Comparison of ENCODE assay signal across 51 mouse cellular contexts in genomic region chr8:122390758-122391157, GRCm38 (mm10). TPM values are rescaled to one million over a fixed set of nuclear protein-coding genes. Genes with fewer than 3 reads are reported as not detected.
"Had no signal": no experiment of that assay in that cellular context is flagged by ENCODE, and none has a peak within 500 bp of the region (broad histone marks: within the 10 kb centered on the region; RNA-seq: fewer than 3 reads in every experiment).

No protein-coding gene starts in this region.

- H3K4me2 ChIP-seq: heart, embryonic 11.5 days; heart, embryonic 12.5 days; heart, embryonic 13.5 days; heart, embryonic 15.5 days; hindbrain, embryonic 12.5 days; hindbrain, embryonic 13.5 days; hindbrain, embryonic 14.5 days; hindbrain, embryonic 15.5 days; intestine, embryonic 15.5 days; kidney, embryonic 15.5 days had no signal

- H3K9ac ChIP-seq: heart, embryonic 12.5 days; heart, embryonic 13.5 days; heart, embryonic 15.5 days; hindbrain, embryonic 12.5 days; hindbrain, embryonic 13.5 days; hindbrain, embryonic 14.5 days; hindbrain, embryonic 15.5 days; intestine, embryonic 15.5 days; kidney, embryonic 15.5 days had no signal

- H3K9me3 ChIP-seq: heart, embryonic 10.5 days; heart, embryonic 15.5 days; hindbrain, embryonic 12.5 days; hindbrain, embryonic 13.5 days; hindbrain, embryonic 15.5 days; intestine, embryonic 15.5 days; kidney, embryonic 15.5 days had no signal

- ATAC-seq: hindbrain, embryonic 16.5 days; hindbrain, postnatal 0 days; inflammation-experienced regulatory T-cells, adult 6 months; intestine, embryonic 15.5 days; intestine, embryonic 16.5 days; intestine, postnatal 0 days had no signal

- DNase-seq: heart, postnatal 10 days; heart, postnatal 14 days; heart, postnatal 36 days; heart, postnatal 4 days; kidney, adult 11 months; kidney, adult 18-20 months; kidney, adult 2 months; kidney, adult 8-10 months; kidney, adult 9 months; kidney, postnatal 10 days; kidney, postnatal 14 days; kidney, postnatal 25 days; kidney, postnatal 36 days; kidney, postnatal 4 days; layer of hippocampus, adult 9-11 months; layer of hippocampus, postnatal 36 days had no signal

- H3K27me3 ChIP-seq: heart, embryonic 12.5 days; heart, embryonic 13.5 days; heart, embryonic 15.5 days; hindbrain, embryonic 12.5 days; hindbrain, embryonic 13.5 days; hindbrain, embryonic 15.5 days; intestine, embryonic 15.5 days; kidney, embryonic 15.5 days had no signal

- H3K4me1 ChIP-seq: heart, embryonic 10.5 days; heart, embryonic 12.5 days; heart, embryonic 13.5 days; heart, embryonic 15.5 days; hindbrain, embryonic 10.5 days; hindbrain, embryonic 12.5 days; hindbrain, embryonic 13.5 days; hindbrain, embryonic 15.5 days; intestine, embryonic 15.5 days; kidney, embryonic 15.5 days had no signal

- H3K4me3 ChIP-seq: heart, embryonic 10.5 days; heart, embryonic 12.5 days; heart, embryonic 13.5 days; heart, embryonic 15.5 days; hindbrain, embryonic 10.5 days; hindbrain, embryonic 12.5 days; hindbrain, embryonic 13.5 days; hindbrain, embryonic 15.5 days; intestine, embryonic 15.5 days; kidney, embryonic 15.5 days; layer of hippocampus, adult 2 months had no signal

- H3K27ac ChIP-seq: heart, embryonic 10.5 days; heart, embryonic 13.5 days; heart, embryonic 15.5 days; hindbrain, embryonic 10.5 days; hindbrain, embryonic 12.5 days; hindbrain, embryonic 13.5 days; hindbrain, embryonic 14.5 days; hindbrain, embryonic 15.5 days; hindbrain, postnatal 0 days; intestine, embryonic 15.5 days; kidney, embryonic 15.5 days; kidney, postnatal 0 days; layer of hippocampus, adult 2 months had no signal

RNA-seq across cellular contexts. Expression of gene Trhr2, which starts 30.2 kb away (rescaled TPM):
- total RNA-seq: heart, adult 8-10 months; heart, postnatal 10 days; heart, postnatal 14 days; heart, postnatal 25 days; heart, postnatal 36 days; heart, postnatal 4 days; hematopoietic stem cell, adult 5-6 weeks had no signal
- polyA plus RNA-seq: heart, embryonic 10.5 days; heart, embryonic 11.5 days; heart, embryonic 12.5 days; heart, embryonic 13.5 days; heart, embryonic 14.5 days; heart, embryonic 15.5 days; heart, embryonic 16.5 days; heart, postnatal 0 days; hindbrain, embryonic 10.5 days; hindbrain, embryonic 12.5 days; hindbrain, embryonic 13.5 days; hindbrain, embryonic 14.5 days; inflammation-experienced regulatory T-cells, adult 6 months; intestine, embryonic 14.5 days; intestine, embryonic 15.5 days; intestine, embryonic 16.5 days; intestine, postnatal 0 days; kidney, embryonic 14.5 days; kidney, embryonic 15.5 days; kidney, embryonic 16.5 days; kidney, postnatal 0 days; large intestine, adult 2 months had no signal

RNA-seq across cellular contexts. Expression of gene Il17c, which starts 31.1 kb away (rescaled TPM):
- total RNA-seq: heart, adult 8-10 months; heart, postnatal 10 days; heart, postnatal 14 days; heart, postnatal 25 days; heart, postnatal 36 days; heart, postnatal 4 days; hematopoietic stem cell, adult 5-6 weeks; layer of hippocampus, adult 18-20 months; layer of hippocampus, adult 2 months; layer of hippocampus, adult 8-10 months; layer of hippocampus, postnatal 10 days; layer of hippocampus, postnatal 14 days; layer of hippocampus, postnatal 25 days; layer of hippocampus, postnatal 36 days had no signal
- polyA plus RNA-seq: heart, embryonic 10.5 days; heart, embryonic 11.5 days; heart, embryonic 12.5 days; heart, embryonic 13.5 days; heart, embryonic 14.5 days; heart, embryonic 15.5 days; heart, postnatal 0 days; hindbrain, embryonic 10.5 days; hindbrain, embryonic 11.5 days; hindbrain, embryonic 12.5 days; hindbrain, embryonic 13.5 days; hindbrain, embryonic 14.5 days; hindbrain, embryonic 15.5 days; hindbrain, embryonic 16.5 days; intestine, embryonic 14.5 days; intestine, embryonic 15.5 days; intestine, embryonic 16.5 days; intestine, postnatal 0 days; kidney, embryonic 14.5 days; kidney, embryonic 15.5 days; kidney, embryonic 16.5 days; kidney, postnatal 0 days had no signal
